Mouse (Mus musculus) megakaryocyte, adult 5-6 weeks (primary cell): ENCODE measurements around the gene Hbp1. TPM values are rescaled to one million over a fixed set of nuclear protein-coding genes. Genes with fewer than 3 reads are reported as not detected.

ENCODE experiments used
- ATAC-seq: 2 replicates; pipeline ENCODE4 v1.8.0; 2016; ENCODE audit warnings: mild to moderate bottlenecking, inconsistent platforms; ENCODE audit not compliant: poor library complexity, severe bottlenecking
- total RNA-seq, 2 experiments: library from RNA; stranded (forward) in 1 of 2; stranded (reverse) in 1 of 2; fragments of 153-499, 151-499 nt in 1 of 2; fragments of 221-1000, 200-1000 nt in 1 of 2; gene quantifications; 2 replicates each; pipeline versions ENCODE4 v1.2.3 to v1.2.4; 2015 to 2017

Gene Hbp1
- total RNA-seq, 2 experiments from 2014 or later = 63.7 to 80.3 TPM

DNA sequence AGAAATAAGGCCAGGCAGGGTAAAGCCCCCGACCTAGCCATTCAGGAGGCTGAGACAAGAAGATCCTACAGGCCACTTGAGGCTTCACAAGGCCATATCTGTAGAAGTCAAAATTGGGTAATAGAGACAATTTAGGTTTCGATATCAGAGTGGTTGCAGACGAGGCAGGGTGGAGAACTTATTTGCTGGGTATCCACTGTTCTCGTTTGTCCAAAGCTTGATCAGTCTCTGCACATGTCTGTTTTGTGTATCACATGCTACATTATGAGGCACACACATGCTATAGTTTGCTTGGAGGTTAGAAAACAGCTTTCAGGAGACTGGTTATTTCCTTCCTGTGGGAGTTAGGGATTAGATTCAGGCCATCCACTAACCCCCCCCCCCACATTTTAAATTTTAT, 5.5 kb upstream of the Hbp1 start:
- no peak for ATAC-seq

DNA sequence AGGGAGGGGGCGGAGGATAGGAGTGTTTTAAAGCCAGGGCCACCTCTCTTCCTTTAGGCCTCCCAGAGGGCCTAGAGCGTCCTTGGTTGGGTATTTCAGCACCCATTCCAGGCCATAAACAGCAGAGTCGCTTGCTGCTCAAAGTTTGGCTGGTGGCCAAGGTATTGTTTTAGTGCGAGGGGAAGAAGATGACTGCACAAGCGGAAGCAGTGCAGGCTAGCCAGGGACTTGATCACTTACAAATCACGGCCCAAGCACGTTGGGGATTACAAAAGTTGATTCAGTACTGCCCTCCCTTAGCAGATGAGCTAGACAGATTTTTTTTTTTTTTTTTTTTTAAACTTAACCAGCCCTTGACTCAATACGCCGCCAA, 310 bp upstream of the Hbp1 start:
- ATAC-seq = no peak

DNA sequence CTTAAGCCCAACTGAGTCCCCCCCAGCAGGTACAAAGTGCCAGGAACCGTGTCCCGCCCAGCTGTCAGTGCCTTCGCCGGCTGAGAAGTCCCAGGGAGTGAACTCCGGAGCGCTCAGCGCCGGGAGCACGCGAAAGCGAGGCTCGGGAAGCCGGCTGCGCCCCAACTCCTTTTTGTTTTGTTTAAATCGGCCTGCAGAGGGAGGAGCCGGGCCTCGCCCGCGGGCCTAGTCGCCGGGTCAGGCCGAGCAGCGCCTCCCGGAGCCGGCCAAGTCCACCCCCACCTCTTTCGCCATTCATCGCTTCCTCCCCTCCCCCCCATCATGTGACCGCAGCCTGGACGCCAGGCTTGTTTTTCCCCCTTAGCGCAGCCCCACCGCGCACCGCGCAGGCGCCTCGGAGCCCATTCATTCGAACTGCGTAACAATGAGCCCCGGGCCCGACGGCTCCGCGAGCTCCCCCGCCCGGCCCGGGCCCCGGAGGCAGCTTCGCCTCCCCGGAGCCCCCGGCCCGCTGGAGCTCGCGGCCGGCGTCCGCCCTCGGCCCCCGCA, 1.1 kb downstream of the Hbp1 start:
- peak; percentile 66 for ATAC-seq

DNA sequence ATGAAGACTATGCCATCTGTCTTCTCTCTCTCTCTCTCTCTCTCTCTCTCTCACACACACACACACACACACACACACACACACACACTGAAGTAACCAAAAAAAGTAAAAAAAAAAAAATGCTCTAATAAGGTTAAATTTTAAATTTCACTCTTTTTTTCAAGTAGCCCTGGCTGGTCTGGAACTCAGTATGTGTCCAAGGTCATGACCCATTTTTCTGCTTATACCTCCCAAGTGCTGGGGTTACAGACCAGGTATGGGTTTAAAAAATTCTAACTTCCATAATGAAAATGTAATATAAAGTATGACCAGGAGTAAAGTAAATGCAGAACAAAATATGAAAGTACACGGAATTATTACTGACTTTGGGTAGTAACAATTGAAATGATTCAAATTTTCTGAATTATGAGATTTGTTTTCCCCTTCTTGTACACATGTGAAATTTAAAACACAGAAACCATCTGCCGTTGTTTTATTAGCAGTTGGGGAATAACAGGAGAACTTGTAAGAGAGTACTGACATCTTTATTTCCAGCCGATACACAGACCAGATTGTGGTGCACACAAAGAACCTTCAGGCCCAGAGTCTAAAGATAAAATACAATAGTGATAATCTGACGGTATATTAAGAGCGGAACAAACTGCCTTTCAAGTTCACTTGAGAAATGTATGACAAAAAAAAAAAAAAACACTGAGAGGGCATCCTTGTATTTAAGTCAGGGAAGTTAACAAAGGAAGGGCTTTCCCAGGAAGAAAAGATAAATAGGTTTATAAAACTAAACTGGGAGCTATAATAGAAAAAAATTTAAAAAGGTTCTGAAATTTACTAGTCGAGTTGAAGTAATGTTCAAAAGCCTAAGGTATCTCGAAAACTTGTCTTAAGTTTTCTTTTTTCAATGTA, 2.0 kb downstream of the Hbp1 start:
- no peak for ATAC-seq

DNA sequence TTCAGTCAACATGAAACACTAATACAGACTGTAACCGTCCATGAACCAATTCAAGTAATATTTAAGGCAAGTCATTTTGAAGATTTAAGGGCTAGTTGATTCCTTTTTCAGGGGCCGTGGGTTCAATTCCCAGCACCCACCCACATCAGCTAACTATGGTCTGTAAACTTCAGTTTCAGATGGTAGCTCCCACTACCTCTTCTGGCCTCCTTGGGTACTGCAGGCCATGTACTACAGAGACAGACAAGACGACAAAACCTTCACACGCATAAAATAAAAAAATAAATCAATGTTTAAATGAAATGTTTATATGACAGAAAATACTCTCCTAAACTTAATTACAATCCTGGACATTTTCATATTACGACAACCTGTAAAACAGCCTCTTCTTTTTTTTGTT, 2.9 kb downstream of the Hbp1 start:
- ATAC-seq = no peak

DNA sequence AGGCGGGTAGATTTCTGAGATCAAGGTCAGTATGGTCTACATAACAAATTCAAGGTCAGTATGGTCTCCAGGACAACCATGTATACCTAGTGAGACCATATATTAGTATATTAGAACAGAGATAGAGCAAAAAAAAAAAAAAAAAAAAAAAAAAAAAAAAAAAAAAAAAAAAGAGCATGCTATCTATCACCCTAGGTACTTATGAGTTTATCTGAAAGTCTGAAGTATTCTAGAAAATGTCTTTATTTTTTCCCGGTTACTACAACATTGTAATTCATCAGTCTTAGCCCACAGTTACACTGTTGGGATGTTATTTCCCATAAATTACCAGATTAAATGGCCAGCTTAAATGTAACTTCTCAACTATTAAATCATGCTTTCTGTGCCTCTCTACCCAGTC, 5.9 kb downstream of the Hbp1 start:
- no peak for ATAC-seq

DNA sequence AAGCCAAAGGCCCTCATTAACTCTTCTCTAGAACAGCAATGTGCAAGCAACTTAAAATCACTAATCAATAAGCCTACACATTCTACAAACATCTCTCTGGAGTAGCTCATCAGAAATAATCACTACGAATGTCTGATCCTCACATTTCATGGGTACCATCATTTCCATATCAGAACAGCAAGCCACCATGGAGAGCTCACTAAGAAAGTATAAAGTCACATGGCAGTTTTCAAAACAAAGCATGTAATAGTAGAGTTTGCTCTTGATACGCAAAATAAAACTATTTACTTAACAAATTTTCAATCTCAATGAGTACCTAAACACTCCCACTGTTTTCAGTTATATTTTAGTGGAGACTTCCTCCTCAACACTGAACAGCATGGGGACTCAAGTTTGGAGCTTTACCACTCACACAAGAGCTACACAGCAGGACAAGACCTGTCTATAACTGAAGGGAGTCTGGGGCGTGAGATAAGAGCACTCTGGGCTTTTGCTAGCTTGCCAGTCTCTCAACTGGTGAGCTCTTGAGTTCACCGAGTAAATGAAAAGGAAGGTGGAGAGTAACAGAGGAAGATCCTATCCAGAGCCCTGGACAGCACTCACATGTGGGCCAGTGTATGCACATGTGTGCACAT, 7.2 kb downstream of the Hbp1 start:
- 0 out of 2 replicates have a peak, but pooled peaks have one; percentile 18 for ATAC-seq

DNA sequence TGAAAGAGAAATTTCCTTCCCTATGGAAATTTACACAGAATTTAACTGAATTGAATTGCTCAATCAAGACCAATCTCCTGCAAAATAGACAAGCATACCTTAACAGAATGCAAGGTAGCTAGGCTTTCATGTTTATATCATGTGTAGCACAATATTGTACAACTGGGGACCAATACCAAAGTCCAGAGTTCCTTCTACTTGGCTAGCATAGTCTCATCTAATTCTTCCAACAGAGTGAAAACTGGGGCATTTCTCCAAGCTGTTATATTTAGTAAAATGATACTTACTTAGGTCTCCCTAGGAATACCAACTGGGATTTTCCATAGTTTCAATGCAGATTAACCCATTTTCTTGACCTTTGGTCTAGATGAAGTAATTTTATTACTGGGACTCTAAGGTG, 11.3 kb downstream of the Hbp1 start:
- no peak for ATAC-seq

DNA sequence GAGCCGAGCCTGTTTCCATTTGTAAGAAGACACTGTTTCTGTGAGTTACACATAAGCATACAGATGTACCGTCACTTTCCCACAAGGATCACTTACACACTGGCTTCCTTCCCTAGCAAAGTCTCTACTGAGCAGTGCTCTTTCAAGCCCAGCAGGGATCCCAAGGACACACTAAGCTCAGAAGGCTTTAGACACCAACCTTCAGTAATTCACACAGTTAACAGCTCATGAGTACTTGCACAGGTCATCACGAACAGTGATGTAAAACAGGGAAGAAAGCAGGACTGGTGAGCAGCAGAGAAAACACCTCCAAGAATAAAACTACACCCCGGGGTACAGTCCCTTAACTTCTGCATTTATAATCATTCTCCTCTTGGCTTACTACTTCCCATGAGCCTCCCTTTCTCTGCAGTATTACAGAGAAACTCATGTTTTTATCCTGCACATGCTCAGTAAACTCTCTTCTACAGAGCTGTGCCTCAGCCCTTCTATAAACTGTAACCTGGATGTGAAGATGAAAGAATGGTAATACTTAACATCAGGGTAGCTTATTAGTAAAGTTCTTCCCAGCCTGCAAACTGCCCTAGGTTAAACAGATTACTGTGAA, 11.8 kb downstream of the Hbp1 start:
- ATAC-seq = no peak

DNA sequence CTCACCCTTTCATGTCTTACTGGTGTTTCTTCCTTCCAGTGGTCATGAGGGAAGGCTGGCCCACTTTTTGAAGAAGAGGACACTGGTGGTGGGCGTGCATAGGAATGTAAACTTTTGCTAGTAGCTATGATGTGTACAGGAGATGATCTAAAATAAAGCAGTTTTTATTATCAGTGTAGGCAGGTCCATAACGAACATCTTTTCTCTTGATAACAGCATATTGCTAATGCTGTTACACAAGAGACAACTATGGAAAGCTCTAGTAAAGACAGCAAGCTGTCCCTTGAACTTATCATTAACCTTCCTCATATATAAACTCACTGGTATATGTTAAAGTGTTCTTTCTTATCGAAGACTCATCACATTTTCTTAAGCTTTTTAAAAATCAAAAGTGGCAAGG, 12.7 kb downstream of the Hbp1 start:
- no peak for ATAC-seq

DNA sequence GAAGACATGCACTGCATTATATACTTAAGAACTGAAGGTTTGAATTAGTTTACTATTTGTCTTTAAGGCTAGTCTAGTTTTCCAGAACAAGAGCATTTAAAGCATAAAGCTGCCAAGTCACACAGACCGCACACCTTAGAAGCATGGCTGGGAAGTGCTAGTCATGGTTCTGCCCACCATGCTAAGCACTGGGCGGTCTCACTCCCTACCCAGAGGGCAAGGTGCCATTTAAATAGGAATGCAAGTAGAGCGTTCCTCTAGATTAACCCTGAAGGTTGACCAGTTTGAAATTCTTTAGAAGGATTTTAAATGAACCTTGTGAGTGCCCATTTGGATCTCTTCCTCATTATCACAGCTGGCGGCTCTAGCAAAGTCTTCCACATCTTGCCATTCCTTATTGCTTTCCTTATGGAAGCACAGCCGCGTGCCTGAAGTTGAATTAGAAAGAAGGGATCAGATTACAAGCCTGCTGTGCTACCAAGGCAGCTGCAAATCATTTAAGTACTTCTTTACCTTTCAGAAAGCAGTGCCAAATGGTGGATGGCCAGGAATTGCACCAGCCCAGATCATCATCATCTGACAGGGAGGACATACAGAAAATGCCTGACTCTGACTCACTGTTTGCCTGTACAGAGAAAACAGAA, 13.6 kb downstream of the Hbp1 start:
- no peak for ATAC-seq

DNA sequence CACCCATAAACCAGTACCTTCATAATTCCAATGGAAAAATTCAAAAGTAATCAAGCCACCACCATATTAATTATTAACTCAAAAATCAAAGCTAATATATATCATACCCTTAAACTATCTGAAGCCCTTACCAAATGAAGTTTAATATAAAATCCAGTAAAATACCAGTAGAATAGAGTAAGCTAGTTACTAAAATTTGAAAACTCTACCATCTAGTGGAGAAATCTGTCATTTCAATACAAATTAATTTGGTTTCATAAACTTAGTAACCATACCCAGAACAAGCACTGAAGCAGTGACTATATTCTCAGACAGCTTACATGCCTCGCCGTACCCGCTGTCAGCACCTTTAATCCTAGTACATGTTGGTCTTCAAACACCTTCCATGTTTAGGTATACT, 18.5 kb downstream of the Hbp1 start:
- no peak for ATAC-seq

DNA sequence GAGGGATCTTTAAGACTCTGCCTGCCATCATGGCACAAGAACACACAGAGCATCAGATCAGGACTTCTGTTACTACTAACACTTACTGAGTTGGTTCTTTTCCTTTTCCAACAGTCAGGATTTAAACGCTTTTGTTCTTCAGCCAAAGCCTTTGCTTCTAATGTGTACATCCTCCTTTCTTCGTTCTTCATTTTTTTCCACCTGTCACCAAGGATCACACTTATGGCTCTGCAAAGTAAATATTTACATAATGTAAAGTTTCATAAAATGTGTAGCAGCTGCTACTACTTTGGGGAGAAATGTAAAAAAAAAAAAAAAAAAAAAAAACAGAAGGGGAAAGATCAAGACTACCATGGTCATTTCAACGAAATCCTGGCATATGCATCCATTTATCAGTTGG, 21.8 kb downstream of the Hbp1 start:
- no peak for ATAC-seq

DNA sequence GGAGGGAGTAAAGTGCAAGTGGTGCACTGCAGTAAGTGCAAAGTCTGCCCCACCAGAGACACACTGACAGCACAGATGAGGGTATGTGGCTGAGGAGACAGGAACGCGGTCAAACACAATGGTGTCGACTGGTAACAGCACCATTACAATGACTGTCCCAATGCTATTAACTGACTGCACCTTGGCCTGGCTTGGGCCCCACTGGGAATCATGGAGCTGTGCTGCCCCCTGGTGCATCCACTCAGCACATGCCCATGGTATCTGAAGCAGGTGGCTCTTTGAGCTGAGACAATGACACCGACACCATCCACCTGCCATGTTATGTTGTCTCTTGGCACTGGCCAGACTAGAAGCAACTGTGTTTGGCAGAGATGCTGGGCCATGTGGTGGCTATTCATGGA, 23.7 kb downstream of the Hbp1 start:
- peak; percentile 57 for ATAC-seq

DNA sequence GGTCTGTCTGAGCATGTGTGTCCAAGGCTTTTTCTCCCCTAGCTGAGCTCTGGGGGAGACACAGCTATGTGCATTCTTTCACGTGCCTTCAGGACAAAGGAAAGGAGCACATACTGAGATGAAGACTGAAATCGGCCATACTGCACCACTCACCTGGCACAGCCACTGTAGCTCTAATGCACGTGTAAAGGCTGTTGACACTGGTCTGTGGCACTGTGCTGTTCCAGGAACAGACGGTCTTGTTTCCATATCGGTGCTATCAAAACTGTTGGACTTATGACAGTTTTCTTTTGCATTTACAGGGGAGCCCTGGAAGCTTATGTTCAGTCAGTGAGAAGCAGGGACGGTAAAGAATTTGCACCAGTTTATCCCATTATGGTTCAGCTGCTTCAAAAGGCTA, 25.0 kb downstream of the Hbp1 start:
- ATAC-seq = no peak

DNA sequence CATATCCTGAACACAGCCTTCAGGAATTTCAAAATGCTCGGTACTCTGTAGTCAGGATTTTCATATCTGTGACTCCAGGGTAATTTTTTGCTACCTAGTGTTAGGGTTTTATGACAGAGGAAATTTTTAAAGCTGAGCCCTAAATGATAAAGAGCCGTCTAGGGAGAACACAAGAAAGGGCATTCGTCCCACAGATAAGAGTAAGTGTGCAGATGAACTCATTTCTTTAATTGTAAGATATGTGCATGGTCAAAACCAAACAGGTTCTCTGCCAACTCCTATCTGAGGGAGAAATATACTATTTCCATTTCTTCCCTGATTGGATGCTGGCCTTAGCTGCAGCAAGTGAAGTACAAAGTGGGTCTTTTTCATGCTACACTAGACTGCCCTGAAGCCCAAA, 26.2 kb downstream of the Hbp1 start:
- ATAC-seq = no peak

DNA sequence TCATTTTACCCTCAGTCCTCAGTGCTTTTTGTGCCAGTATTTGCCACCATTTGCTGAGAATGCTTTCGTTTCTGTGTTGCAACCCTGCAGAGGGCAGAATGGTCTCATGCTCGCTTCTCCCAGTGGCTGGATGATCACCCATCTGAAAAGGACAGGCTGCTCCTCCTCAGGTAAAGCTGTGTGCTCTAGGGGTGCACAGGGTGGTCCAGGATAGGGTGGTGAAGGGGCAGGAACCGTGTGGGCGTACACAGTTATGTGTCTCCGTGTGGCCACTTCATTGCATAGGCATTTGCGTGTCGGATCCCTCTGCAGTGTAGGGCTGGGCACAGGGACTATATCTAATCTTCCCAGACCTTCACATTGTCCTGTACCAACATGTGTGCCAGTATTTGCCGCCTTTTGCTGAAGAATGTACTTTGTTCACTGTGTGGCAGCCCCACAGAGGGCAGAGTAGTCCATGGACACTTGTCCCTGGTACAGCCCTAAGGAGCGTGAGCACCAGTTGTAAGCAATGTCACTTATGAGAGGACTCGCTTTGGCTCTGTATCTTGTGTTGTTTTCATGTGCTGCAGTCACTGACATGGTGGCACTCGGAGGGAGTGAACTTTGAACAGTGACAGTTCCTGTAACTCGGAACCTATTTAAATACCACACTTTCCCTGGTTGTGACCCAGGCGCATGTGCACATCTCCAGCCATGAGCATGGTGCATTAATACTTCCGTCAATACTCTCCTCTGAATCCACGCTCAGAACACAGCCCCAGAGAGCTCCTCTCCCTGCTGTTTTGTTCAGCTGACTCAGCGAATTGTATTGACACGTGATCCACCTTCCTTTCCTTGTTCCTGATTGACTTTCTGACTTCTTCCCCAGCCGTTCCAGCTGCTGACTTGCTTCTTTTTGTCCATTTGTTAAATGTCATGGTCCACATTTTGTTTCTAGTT, 29.6 kb downstream of the Hbp1 start:
- ATAC-seq = no peak

DNA sequence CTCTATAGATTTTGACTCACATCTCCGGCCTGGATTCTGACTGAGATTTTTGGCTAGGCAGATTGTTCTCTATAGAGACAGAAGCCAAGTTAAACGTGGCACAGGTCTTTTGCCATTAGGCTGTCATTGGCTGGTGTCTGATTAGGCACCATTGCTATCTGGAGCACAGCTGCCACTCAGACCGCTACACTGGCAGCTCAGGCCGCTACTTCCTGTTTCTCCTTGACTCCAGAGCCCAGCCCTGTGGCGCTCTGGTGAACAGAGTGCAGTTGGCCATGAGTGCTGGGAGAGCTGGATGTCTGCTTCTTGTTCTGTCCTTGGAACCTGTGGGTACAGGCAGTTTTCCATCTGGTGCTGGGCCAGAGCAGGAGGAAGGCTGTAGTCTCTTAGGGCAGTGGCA, 33.1 kb downstream of the Hbp1 start:
- ATAC-seq = peak; percentile 94

DNA sequence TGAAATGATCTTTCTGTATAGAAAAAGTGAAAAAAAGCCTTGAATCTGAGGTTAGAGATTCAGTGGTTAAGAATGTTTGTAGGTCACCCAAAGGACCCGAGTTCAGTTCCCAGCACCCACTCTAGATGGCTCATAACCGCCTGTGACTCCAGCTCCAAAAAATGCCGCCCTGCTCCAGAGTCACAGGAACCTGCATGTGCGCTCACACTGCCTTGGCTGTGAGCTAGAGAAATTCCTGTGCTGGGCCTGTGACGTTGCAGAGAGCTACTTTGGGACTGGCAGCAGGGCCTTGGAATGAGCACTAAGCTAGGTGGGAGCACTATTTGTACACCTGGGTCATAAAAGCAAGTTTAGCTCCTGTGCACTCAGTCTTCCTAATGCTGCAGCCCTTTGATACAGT, 33.6 kb downstream of the Hbp1 start:
- ATAC-seq = no peak

DNA sequence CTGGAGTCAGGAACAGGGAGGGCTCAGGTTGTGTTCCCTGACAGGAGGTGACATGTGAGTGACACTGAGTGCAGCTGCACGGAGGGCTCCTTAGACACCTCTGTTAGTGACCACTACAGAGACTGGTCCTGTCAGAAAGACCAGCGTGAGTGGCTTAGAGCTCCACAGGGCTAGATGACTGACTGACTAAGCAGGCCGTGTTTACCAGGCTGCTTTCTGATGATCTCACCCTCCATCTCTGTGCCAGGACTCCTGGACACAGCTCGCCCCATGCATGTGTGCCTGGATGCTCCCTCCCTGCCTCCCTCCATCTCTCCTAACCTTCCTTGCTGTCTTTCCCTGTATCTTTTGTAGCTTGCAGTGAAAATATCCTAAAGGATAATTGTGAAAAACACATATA, 36.7 kb downstream of the Hbp1 start:
- no peak for ATAC-seq
